Mouse (Mus musculus) layer of hippocampus, postnatal 36 days (tissue): ENCODE results near the gene Agk. TPM values are rescaled to one million over a fixed set of nuclear protein-coding genes. Genes with fewer than 3 reads are reported as not detected.

Source experiments
- total RNA-seq, 2 experiments: library from RNA; stranded (reverse); gene quantifications; 2 replicates each; pipeline ENCODE4 v1.2.3; 2021

Gene Agk
- total RNA-seq, 2 experiments from 2014 or later, result 44.8 to 47.5 TPM

Other genes starting within 250 kb of the Agk start
- gene E330009J07Rik, start 111.0 kb downstream of the Agk start, total RNA-seq, result 10 to 100 TPM; 46.2 to 48.4 TPM
- under 1 TPM in 1 of 2 experiments, not detected in 1; 0.33 TPM for gene Wee2, start 113.9 kb downstream of the Agk start, total RNA-seq
- gene Ssbp1, start 146.2 kb downstream of the Agk start, total RNA-seq, result 10 to 100 TPM; 33.9 to 36.0 TPM
- under 1 TPM in 1 of 2 experiments, not detected in 1; 0.32 TPM for gene Tas2r137, start 166.1 kb downstream of the Agk start, total RNA-seq
- gene Tas2r108, start 168.4 kb downstream of the Agk start, total RNA-seq, result under 1 TPM; 0.35 to 0.38 TPM
- gene Prss37, start 194.3 kb downstream of the Agk start, total RNA-seq, result not detected
- not detected for gene Olfr461, start 229.9 kb downstream of the Agk start, total RNA-seq
- not detected for gene Olfr460, start 244.3 kb downstream of the Agk start, total RNA-seq